Mouse (Mus musculus): ENCODE measurements around the gene Tmem211. TPM values are rescaled to one million over a fixed set of nuclear protein-coding genes. Genes with fewer than 3 reads are reported as not detected.

The Tmem211 gene
- 0.09 and 0.18 TPM in 2 replicates for polyA plus RNA-seq (2012; rRNA removed)
- polyA plus RNA-seq (2014; fragmentation: Nextera tagmentation; extraction: Ambion mirVana), result not detected in 2 replicates

GRCm38 (mm10) chr5:113226632-113227102, at the start of gene Tmem211:
Tmem211 (plus strand) TSS chr5:113226909.
- H3K4me2 ChIP-seq (replicated peaks; ENCODE audit: low read depth, low read length, severe bottlenecking), result peak within 1 kb of the TSS; percentile 51
- H3K9ac ChIP-seq (ENCODE audit: low read depth, low read length, severe bottlenecking), result peak within 1 kb of the TSS; percentile 38
- H3K4me1 ChIP-seq (ENCODE audit: control insufficient read depth, insufficient read depth, low read length), result 0 out of 2 replicates have a peak, but pooled peaks cover 6% of the 10 kb centered on the region
- peak within 1 kb of the TSS; percentile 23 for H3K4me3 ChIP-seq (replicated peaks; ENCODE audit: low read length)
- WGBS, result 1% methylated on average over 13 of the region's 13 CpGs
- H3K27me3 ChIP-seq (ENCODE audit: control insufficient read depth, insufficient read depth, low read length), result no peaks in the 10 kb centered on the region
- no peaks in the 10 kb centered on the region for H3K9me3 ChIP-seq (ENCODE audit: control insufficient read depth, low read length)
- DNase-seq (ENCODE audit: low spot score) (peak; percentile 92), ATAC-seq (ENCODE audit: low FRiP score, low read depth) (peak; percentile 90)
- peak within 1 kb of the TSS; percentile 48; the same call in 1 of the 2 replicates for H3K27ac ChIP-seq (replicated peaks; ENCODE audit: low read depth, low read length)
- no peak for TF ChIP-seq POLR2A (IDR thresholded peaks at IDR 0.05; ENCODE audit: borderline replicate concordance, extremely low read depth, insufficient read depth, insufficient read length)
- no peaks in the 10 kb centered on the region for H3K36me3 ChIP-seq (ENCODE audit: control insufficient read depth, insufficient read depth, low read length)

DNA sequence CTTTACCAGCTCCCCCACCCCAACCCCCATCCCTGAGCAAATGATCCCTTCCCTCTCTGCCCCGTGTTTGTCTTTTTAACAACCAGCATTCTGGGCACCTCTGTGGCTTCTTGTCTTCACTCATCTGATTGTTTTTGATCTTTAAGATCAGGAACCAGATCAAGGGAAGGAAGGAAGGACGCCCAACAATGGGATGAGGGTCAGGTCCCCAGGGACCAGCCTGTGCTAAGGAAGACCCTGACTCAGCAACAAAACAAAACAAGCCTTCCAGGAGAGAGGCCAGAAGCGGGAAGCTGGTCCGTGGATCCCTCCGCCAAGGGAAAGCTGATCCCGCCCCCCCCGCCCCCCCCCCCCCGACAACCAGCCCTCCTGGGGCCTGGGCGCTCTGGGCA, 47.3 kb upstream of the Tmem211 start:
- H3K4me3 ChIP-seq (replicated peaks; ENCODE audit: low read length), result peak overlapping the region; percentile 25
- peaks cover 10% of the 10 kb centered on the region for H3K4me1 ChIP-seq (ENCODE audit: control insufficient read depth, insufficient read depth, low read length)
- H3K4me2 ChIP-seq (replicated peaks; ENCODE audit: low read depth, low read length, severe bottlenecking), result peak overlapping the region; percentile 54
- H3K27me3 ChIP-seq (ENCODE audit: control insufficient read depth, insufficient read depth, low read length), result no peaks in the 10 kb centered on the region
- no peak for ATAC-seq (ENCODE audit: low FRiP score, low read depth)
- TF ChIP-seq POLR2A (IDR thresholded peaks at IDR 0.05; ENCODE audit: borderline replicate concordance, extremely low read depth, insufficient read depth, insufficient read length), result no peak
- WGBS, result 5% methylated on average over 5 of the region's 9 CpGs
- peak; percentile 37 for DNase-seq (ENCODE audit: low spot score)
- H3K36me3 ChIP-seq (ENCODE audit: control insufficient read depth, insufficient read depth, low read length), result no peaks in the 10 kb centered on the region
- H3K9ac ChIP-seq (ENCODE audit: low read depth, low read length, severe bottlenecking), result peak overlapping the region; percentile 49
- H3K9me3 ChIP-seq (ENCODE audit: control insufficient read depth, low read length), result no peaks in the 10 kb centered on the region
- H3K27ac ChIP-seq (replicated peaks; ENCODE audit: low read depth, low read length), result peak overlapping the region; percentile 83

DNA sequence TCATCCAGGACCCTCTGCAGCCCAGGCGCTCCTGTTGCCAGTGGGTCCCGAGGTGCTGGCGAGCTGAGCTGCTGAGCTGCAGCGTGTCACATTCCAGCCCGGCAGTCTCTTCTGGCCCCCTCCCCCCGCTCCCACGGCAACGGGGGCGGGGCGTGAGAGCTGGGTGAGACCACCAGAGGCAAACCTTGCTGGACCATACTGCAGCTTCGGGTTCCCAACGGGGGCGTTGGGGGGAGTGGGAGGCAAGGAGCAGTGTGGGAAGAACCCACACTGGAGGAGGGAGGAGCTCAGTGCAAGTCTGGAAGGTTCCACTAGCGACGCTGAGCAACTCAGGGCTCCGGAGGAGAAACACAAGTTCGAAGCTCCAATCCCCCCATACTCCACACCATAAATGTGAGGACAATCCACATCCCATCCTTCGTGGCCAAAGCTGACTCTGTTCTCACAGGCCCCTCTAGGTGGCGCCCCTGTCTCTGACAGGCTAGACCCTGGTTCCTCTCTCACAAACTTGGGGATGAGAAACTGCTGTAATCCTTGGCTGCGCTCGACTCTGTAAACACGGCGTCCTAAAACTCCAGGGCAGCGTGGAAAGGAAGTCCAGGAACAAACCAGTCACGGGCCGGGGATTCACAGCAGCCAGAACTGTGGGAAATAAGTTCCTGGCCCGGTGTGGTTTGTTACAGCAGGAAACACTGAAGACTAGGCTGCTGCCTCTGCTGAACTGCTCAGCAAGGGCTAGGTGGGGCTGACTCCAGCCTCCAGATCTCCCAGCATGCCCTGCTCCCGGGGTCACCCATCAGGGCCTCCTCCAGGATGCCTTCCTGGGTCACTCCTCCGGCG, 46.6 kb upstream of the Tmem211 start:
- peak overlapping the region; percentile 25 for H3K4me3 ChIP-seq (replicated peaks; ENCODE audit: low read length)
- peak; percentile 82 for ATAC-seq (ENCODE audit: low FRiP score, low read depth)

DNA sequence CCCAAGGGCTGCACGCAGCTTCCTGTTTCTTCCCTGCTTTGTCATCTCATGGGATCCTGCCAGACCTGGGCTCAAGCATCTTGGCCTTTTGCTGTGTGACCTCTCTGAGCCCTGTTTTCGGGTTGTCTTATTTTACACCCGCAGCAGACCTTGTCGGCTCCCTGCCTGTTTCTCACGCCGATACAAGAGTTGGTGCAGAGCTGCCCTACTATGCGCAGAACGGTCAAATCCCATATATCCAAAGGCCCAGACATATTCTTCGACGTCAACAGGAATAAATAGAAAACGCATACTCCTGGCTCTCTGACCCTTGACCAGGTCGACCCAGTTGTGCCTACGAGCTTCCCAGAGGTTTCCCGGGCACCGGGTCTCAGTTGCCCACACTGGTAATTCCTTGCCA, 46.0 kb upstream of the Tmem211 start:
- Histone ChIP-seq H3K27ac (replicated peaks; ENCODE audit: low read depth, low read length) (peak overlapping the region; percentile 83; the same call in 1 of the 2 replicates), H3K4me3 (replicated peaks; ENCODE audit: low read length) (no peak overlapping the region; the same call in 1 of the 2 replicates), H3K27me3 (ENCODE audit: control insufficient read depth, insufficient read depth, low read length) (no peaks in the 10 kb centered on the region), H3K9me3 (ENCODE audit: control insufficient read depth, low read length) (no peaks in the 10 kb centered on the region), H3K9ac (ENCODE audit: low read depth, low read length, severe bottlenecking) (peak overlapping the region; percentile 49), H3K36me3 (ENCODE audit: control insufficient read depth, insufficient read depth, low read length) (no peaks in the 10 kb centered on the region), H3K4me1 (ENCODE audit: control insufficient read depth, insufficient read depth, low read length) (peaks cover 10% of the 10 kb centered on the region), H3K4me2 (replicated peaks; ENCODE audit: low read depth, low read length, severe bottlenecking) (peak overlapping the region; percentile 54)
- no peak for ATAC-seq (ENCODE audit: low FRiP score, low read depth)
- WGBS, result 84% methylated on average over 15 of the region's 15 CpGs
- TF ChIP-seq POLR2A (IDR thresholded peaks at IDR 0.05; ENCODE audit: borderline replicate concordance, extremely low read depth, insufficient read depth, insufficient read length), result no peak
- DNase-seq (ENCODE audit: low spot score), result no peak

More for the DNA sequence above, 46.6 kb upstream of the Tmem211 start:
- peak; percentile 48; the same call in 1 of the 2 replicates for TF ChIP-seq POLR2A (IDR thresholded peaks at IDR 0.05; ENCODE audit: borderline replicate concordance, extremely low read depth, insufficient read depth, insufficient read length)
- Histone ChIP-seq H3K9me3 (ENCODE audit: control insufficient read depth, low read length) (no peaks in the 10 kb centered on the region), H3K27ac (replicated peaks; ENCODE audit: low read depth, low read length) (peak overlapping the region; percentile 83), H3K4me1 (ENCODE audit: control insufficient read depth, insufficient read depth, low read length) (peaks cover 10% of the 10 kb centered on the region), H3K36me3 (ENCODE audit: control insufficient read depth, insufficient read depth, low read length) (no peaks in the 10 kb centered on the region), H3K27me3 (ENCODE audit: control insufficient read depth, insufficient read depth, low read length) (no peaks in the 10 kb centered on the region), H3K9ac (ENCODE audit: low read depth, low read length, severe bottlenecking) (peak overlapping the region; percentile 49), H3K4me2 (replicated peaks; ENCODE audit: low read depth, low read length, severe bottlenecking) (peak overlapping the region; percentile 54)
- peak; percentile 93 for DNase-seq (ENCODE audit: low spot score)
- 2% methylated on average over 25 of the region's 30 CpGs for WGBS

GRCm38 (mm10) chr5:113181441-113181840, 45.3 kb upstream of the Tmem211 start:
- Histone ChIP-seq H3K4me1 (ENCODE audit: control insufficient read depth, insufficient read depth, low read length) (peaks cover 10% of the 10 kb centered on the region), H3K27ac (replicated peaks; ENCODE audit: low read depth, low read length) (no peak overlapping the region), H3K36me3 (ENCODE audit: control insufficient read depth, insufficient read depth, low read length) (no peaks in the 10 kb centered on the region), H3K4me3 (replicated peaks; ENCODE audit: low read length) (no peak overlapping the region), H3K4me2 (replicated peaks; ENCODE audit: low read depth, low read length, severe bottlenecking) (no peak overlapping the region), H3K9me3 (ENCODE audit: control insufficient read depth, low read length) (no peaks in the 10 kb centered on the region), H3K9ac (ENCODE audit: low read depth, low read length, severe bottlenecking) (no peak overlapping the region), H3K27me3 (ENCODE audit: control insufficient read depth, insufficient read depth, low read length) (no peaks in the 10 kb centered on the region)
- no peak for TF ChIP-seq POLR2A (IDR thresholded peaks at IDR 0.05; ENCODE audit: borderline replicate concordance, extremely low read depth, insufficient read depth, insufficient read length)
- WGBS, result 31% methylated on average over 6 of the region's 6 CpGs
- DNase-seq (ENCODE audit: low spot score) (no peak), ATAC-seq (ENCODE audit: low FRiP score, low read depth) (no peak)

Data from limb, embryonic 14.5 days (tissue).